In genomic region chr9:36863694-36864093, GRCm38 (mm10) we compare ENCODE assay signal across 27 mouse cellular contexts. TPM values are rescaled to one million over a fixed set of nuclear protein-coding genes. Genes with fewer than 3 reads are reported as not detected.
DNase-seq lines count a peak whose midpoint lies in the region; ATAC-seq lines count a peak whose summit lies in the region.
"Had no signal": no experiment of that assay in that cellular context is flagged by ENCODE, and none has a peak within 500 bp of the region (broad histone marks: within the 10 kb centered on the region; RNA-seq: fewer than 3 reads in every experiment).

No protein-coding gene starts in this region.

- 82% methylated on average over 3 of the region's 3 CpGs for WGBS in hindbrain, embryonic 13.5 days
- WGBS in hindbrain, embryonic 12.5 days = 75% methylated on average over 3 of the region's 3 CpGs
- WGBS in intestine, embryonic 14.5 days = 42% methylated on average over 3 of the region's 3 CpGs
- 37% methylated on average over 3 of the region's 3 CpGs for WGBS in intestine, embryonic 16.5 days

- no peak for DNase-seq in intestine, embryonic 14.5 days (ENCODE audit: low spot score)
- no peak for DNase-seq in urinary bladder, adult 2 months (ENCODE audit: low spot score)
- DNase-seq: adrenal gland, postnatal 10 days; adrenal gland, postnatal 36 days; B cell, adult 2 months; cerebellum, adult 18-20 months; cerebellum, adult 9-10 months; cerebellum, postnatal 14 days; gastrocnemius, postnatal 10 days; gastrocnemius, postnatal 36 days; heart, postnatal 10 days; heart, postnatal 36 days had no signal

- H3K9ac ChIP-seq in hindbrain, embryonic 13.5 days = no peak overlapping the region
- H3K9ac ChIP-seq in hindbrain, embryonic 12.5 days = no peak overlapping the region
- H3K9ac ChIP-seq in intestine, embryonic 14.5 days (ENCODE audit: low read length) = no peak overlapping the region
- no peak overlapping the region for H3K9ac ChIP-seq in intestine, embryonic 16.5 days (ENCODE audit: low read depth, low read length)
- H3K9ac ChIP-seq: forebrain, embryonic 13.5 days; heart, embryonic 12.5 days; heart, embryonic 15.5 days; hindbrain, embryonic 15.5 days had no signal

- no peak for ATAC-seq in hindbrain, embryonic 13.5 days (ENCODE audit: low FRiP score)
- ATAC-seq in hindbrain, embryonic 12.5 days (ENCODE audit: low FRiP score) = no peak
- ATAC-seq in intestine, embryonic 14.5 days (replicated peaks; ENCODE audit: low FRiP score, low TSS enrichment, low read depth) = 0 out of 2 replicates have a peak, but pooled peaks have one; percentile 53
- peak; percentile 86 for ATAC-seq in intestine, embryonic 16.5 days
- ATAC-seq in megakaryocyte-erythroid progenitor cell, adult 5-6 weeks (replicated peaks; ENCODE audit: low FRiP score, low TSS enrichment, poor library complexity, severe bottlenecking) = no peak
- ATAC-seq: forebrain, embryonic 13.5 days; forebrain, embryonic 16.5 days; Patski had no signal

- no peaks in the 10 kb centered on the region for H3K27me3 ChIP-seq in hindbrain, embryonic 13.5 days
- no peaks in the 10 kb centered on the region for H3K27me3 ChIP-seq in hindbrain, embryonic 12.5 days
- no peaks in the 10 kb centered on the region for H3K27me3 ChIP-seq in intestine, embryonic 14.5 days (replicated peaks; ENCODE audit: control insufficient read depth, insufficient read depth, low read length)
- no peaks in the 10 kb centered on the region for H3K27me3 ChIP-seq in intestine, embryonic 16.5 days (replicated peaks; ENCODE audit: control insufficient read depth, insufficient read depth, low read length)
- H3K27me3 ChIP-seq: forebrain, embryonic 13.5 days; heart, embryonic 12.5 days; heart, embryonic 15.5 days; hindbrain, embryonic 15.5 days had no signal

- H3K9me3 ChIP-seq in hindbrain, embryonic 13.5 days = no peaks in the 10 kb centered on the region
- H3K9me3 ChIP-seq in hindbrain, embryonic 12.5 days (replicated peaks) = no peaks in the 10 kb centered on the region
- no peaks in the 10 kb centered on the region for H3K9me3 ChIP-seq in intestine, embryonic 14.5 days (ENCODE audit: control insufficient read depth, low read length)
- no peaks in the 10 kb centered on the region for H3K9me3 ChIP-seq in intestine, embryonic 16.5 days (ENCODE audit: control insufficient read depth, low read length)
- H3K9me3 ChIP-seq: forebrain, embryonic 10.5 days; forebrain, embryonic 13.5 days; G1E; heart, embryonic 12.5 days; heart, embryonic 15.5 days; hindbrain, embryonic 10.5 days; hindbrain, embryonic 15.5 days had no signal

- peak overlapping the region; percentile 35; the same call in 1 of the 2 replicates for H3K27ac ChIP-seq in hindbrain, embryonic 13.5 days
- no peak overlapping the region for H3K27ac ChIP-seq in hindbrain, embryonic 12.5 days
- no peak overlapping the region for H3K27ac ChIP-seq in intestine, embryonic 14.5 days (ENCODE audit: low read depth)
- no peak overlapping the region for H3K27ac ChIP-seq in intestine, embryonic 16.5 days (ENCODE audit: low read length)
- H3K27ac ChIP-seq: forebrain, embryonic 10.5 days; forebrain, embryonic 13.5 days; heart, embryonic 15.5 days; hindbrain, embryonic 10.5 days; hindbrain, embryonic 15.5 days had no signal

- H3K36me3 ChIP-seq in hindbrain, embryonic 13.5 days = peaks cover 90% of the 10 kb centered on the region
- H3K36me3 ChIP-seq in hindbrain, embryonic 12.5 days = peaks cover 79% of the 10 kb centered on the region
- no peaks in the 10 kb centered on the region for H3K36me3 ChIP-seq in intestine, embryonic 14.5 days (ENCODE audit: control insufficient read depth, insufficient read depth, low read length)
- H3K36me3 ChIP-seq in intestine, embryonic 16.5 days (ENCODE audit: control insufficient read depth, insufficient read depth, low read length) = no peaks in the 10 kb centered on the region
- H3K36me3 ChIP-seq: G1E; heart, embryonic 12.5 days; heart, embryonic 15.5 days had no signal

- H3K4me3 ChIP-seq in hindbrain, embryonic 13.5 days = no peak overlapping the region
- no peak overlapping the region for H3K4me3 ChIP-seq in hindbrain, embryonic 12.5 days
- H3K4me3 ChIP-seq in intestine, embryonic 14.5 days (ENCODE audit: low read depth, low read length) = no peak overlapping the region
- no peak overlapping the region for H3K4me3 ChIP-seq in intestine, embryonic 16.5 days (ENCODE audit: low read length)
- H3K4me3 ChIP-seq: forebrain, embryonic 10.5 days; forebrain, embryonic 13.5 days; heart, embryonic 12.5 days; heart, embryonic 15.5 days; hindbrain, embryonic 10.5 days; hindbrain, embryonic 15.5 days had no signal

- no peak overlapping the region for H3K4me2 ChIP-seq in hindbrain, embryonic 13.5 days
- H3K4me2 ChIP-seq in hindbrain, embryonic 12.5 days (replicated peaks) = no peak overlapping the region
- H3K4me2 ChIP-seq in intestine, embryonic 14.5 days (ENCODE audit: low read length) = no peak overlapping the region
- H3K4me2 ChIP-seq in intestine, embryonic 16.5 days (ENCODE audit: low read depth, low read length) = no peak overlapping the region
- H3K4me2 ChIP-seq: forebrain, embryonic 13.5 days; heart, embryonic 12.5 days; heart, embryonic 15.5 days; hindbrain, embryonic 15.5 days had no signal

- H3K4me1 ChIP-seq in hindbrain, embryonic 13.5 days (replicated peaks) = peaks cover 13% of the 10 kb centered on the region
- 0 out of 2 replicates have a peak, but pooled peaks cover 4% of the 10 kb centered on the region for H3K4me1 ChIP-seq in hindbrain, embryonic 12.5 days
- no peaks in the 10 kb centered on the region for H3K4me1 ChIP-seq in intestine, embryonic 14.5 days (replicated peaks; ENCODE audit: control insufficient read depth, insufficient read depth, low read length)
- no peaks in the 10 kb centered on the region for H3K4me1 ChIP-seq in intestine, embryonic 16.5 days (ENCODE audit: control insufficient read depth, insufficient read depth, low read length)
- H3K4me1 ChIP-seq: heart, embryonic 12.5 days; heart, embryonic 15.5 days had no signal

RNA-seq across cellular contexts. Expression of gene Fez1, which starts 42.0 kb away (rescaled TPM):
- polyA plus RNA-seq in hindbrain, embryonic 13.5 days (2015; fragmentation: Nextera tagmentation; extraction: Ambion mirVana) = 612 and 624 TPM in 2 replicates
- 386 and 387 TPM in 2 replicates for polyA plus RNA-seq in hindbrain, embryonic 12.5 days (2016; fragmentation: Nextera tagmentation; extraction: Ambion mirVana)
- polyA plus RNA-seq in intestine, embryonic 14.5 days (2014; fragmentation: Nextera tagmentation; extraction: Ambion mirVana) = 21.9 and 25.3 TPM in 2 replicates
- 13.1 and 14.4 TPM in 2 replicates for polyA plus RNA-seq in intestine, embryonic 16.5 days (2015; fragmentation: Nextera tagmentation; extraction: Ambion mirVana)
- total RNA-seq in megakaryocyte-erythroid progenitor cell, adult 5-6 weeks (2014; fragmentation: Nextera tagmentation) = not detected in 2 replicates
- not detected in 2 replicates for total RNA-seq in megakaryocyte-erythroid progenitor cell, adult 5-6 weeks (2017)
- polyA plus RNA-seq in urinary bladder, adult 2 months (2012; rRNA removed) = 12.7 and 15.1 TPM in 2 replicates
- total RNA-seq: CH12.LX; granulocyte monocyte progenitor cell, adult 5-6 weeks had no signal
- polyA plus RNA-seq: G1E, Patski had no signal

Comparison
In these comparisons a context has a peak if more than half of its experiments do, and no peak if none do; other contexts are left out.
1. ATAC-seq: peak in intestine, embryonic 14.5 days (single experiment) and intestine, embryonic 16.5 days (single experiment); none in hindbrain, embryonic 13.5 days (single experiment), hindbrain, embryonic 12.5 days (single experiment) and megakaryocyte-erythroid progenitor cell, adult 5-6 weeks (single experiment).
2. RNA of gene Fez1, which starts 42.0 kb away (polyA plus RNA-seq): 612 to 624 TPM in hindbrain, embryonic 13.5 days and 386 to 387 TPM in hindbrain, embryonic 12.5 days; 21.9 to 25.3 TPM in intestine, embryonic 14.5 days, 12.7 to 15.1 TPM in urinary bladder, adult 2 months and 13.1 to 14.4 TPM in intestine, embryonic 16.5 days; every median in the first group is over 10 times any median in the second.